Mouse (Mus musculus) forebrain, embryonic 11.5 days (tissue): ENCODE data around the gene Krtcap2. TPM values are rescaled to one million over a fixed set of nuclear protein-coding genes. Genes with fewer than 3 reads are reported as not detected.
A peak's percentile ranks its signal among the peaks of the same experiment; 100 is the strongest.

Source experiments
- ATAC-seq: fragments of 200-750 bp; cut with Nextera tagmentation; replicated peaks from 2 replicates; pipeline ENCODE4 v1.8.0; 2017; ENCODE audit warnings: moderate TSS enrichment; ENCODE audit not compliant: low FRiP score
- DNase-seq: peaks from one replicate; pipeline ENCODE4 v3.0.0-alpha.2; 2017; ENCODE audit warnings: low spot score
- H3K27ac ChIP-seq: fragments of 300-500 bp; sonication (generic); 2 replicates; pipeline ENCODE4 v1.5.1; 2014; ENCODE audit warnings: low read depth, low read length
- H3K27me3 ChIP-seq: fragments of 300-500 bp; sonication (generic); 2 replicates; pipeline ENCODE4 v1.6.1; 2014; ENCODE audit warnings: mild to moderate bottlenecking, low read length, mixed read lengths; ENCODE audit not compliant: control insufficient read depth, insufficient read depth
- H3K36me3 ChIP-seq: fragments of 300-500 bp; sonication (generic); 2 replicates; pipeline ENCODE4 v1.6.1; 2014; ENCODE audit warnings: mild to moderate bottlenecking, low read length, moderate library complexity, mixed read lengths; ENCODE audit not compliant: control insufficient read depth, insufficient read depth
- H3K4me1 ChIP-seq: fragments of 300-500 bp; sonication (generic); replicated peaks from 2 replicates; pipeline ENCODE4 v1.6.1; 2014; ENCODE audit warnings: low read length, mixed read lengths; ENCODE audit not compliant: control insufficient read depth, insufficient read depth
- H3K4me2 ChIP-seq: fragments of 300-500 bp; sonication (generic); 2 replicates; pipeline ENCODE4 v1.6.1; 2014; ENCODE audit warnings: low read depth, mild to moderate bottlenecking, low read length, moderate library complexity, mixed read lengths; ENCODE audit not compliant: severe bottlenecking
- H3K4me3 ChIP-seq: fragments of 300-500 bp; sonication (generic); 2 replicates; pipeline ENCODE4 v1.5.1; 2014; ENCODE audit warnings: low read depth, low read length
- H3K9ac ChIP-seq: fragments of 300-500 bp; sonication (generic); 2 replicates; pipeline ENCODE4 v1.6.1; 2014; ENCODE audit warnings: low read length
- H3K9me3 ChIP-seq: fragments of 300-500 bp; sonication (generic); 2 replicates; pipeline ENCODE4 v1.6.1; 2016; ENCODE audit warnings: low read length, mixed read lengths; ENCODE audit not compliant: control insufficient read depth
- WGBS: fragments of 180-500 bp; shearing (Covaris S2); extraction: QIAGEN DNeasy Blood & Tissue Kit; methylation state at CpG from one replicate; pipeline ENCODE4 v1.1.7; 2014; 5-methylcytosine and 5-hydroxymethylcytosine counted together
- polyA plus RNA-seq: library from polyadenylated mRNA; unstranded; fragments of >200 nt; fragmentation: Nextera tagmentation; extraction: Ambion mirVana; gene quantifications from 2 replicates; pipeline ENCODE4 v1.2.1, GENCODE M21; 2014

Krtcap2 gene
- polyA plus RNA-seq, 1 experiment from 2014 or later: 252 TPM

- no peaks in the 10 kb centered on the region for H3K9me3 ChIP-seq
- peak within 1 kb of the TSS; percentile 84 for H3K9ac ChIP-seq
- H3K4me2 ChIP-seq: peak within 1 kb of the TSS; percentile 79
- peaks cover 27% of the 10 kb centered on the region for H3K4me1 ChIP-seq
- peak; percentile 94 for DNase-seq
- WGBS: 1% methylated on average over 42 of the region's 42 CpGs
- no peaks in the 10 kb centered on the region for H3K27me3 ChIP-seq
- peak within 1 kb of the TSS; percentile 74 for H3K27ac ChIP-seq
- peak; percentile 63 for ATAC-seq
- H3K36me3 ChIP-seq: no peaks in the 10 kb centered on the region; the same call in 1 of the 2 replicates
- H3K4me3 ChIP-seq: peak within 1 kb of the TSS; percentile 78
Observed at GRCm38 (mm10) chr3:89246261-89247100, 715 bp downstream of the Krtcap2 start, which contains the start of gene Trim46. Gene Trim46, minus strand, starts transcription at chr3:89246309.

GRCm38 (mm10) chr3:89247466-89247865 lies 1.7 kb downstream of the Krtcap2 start:
- Histone ChIP-seq H3K27ac (no peak overlapping the region), H3K27me3 (no peaks in the 10 kb centered on the region; the same call in 1 of the 2 replicates), H3K9me3 (no peaks in the 10 kb centered on the region), H3K9ac (peak overlapping the region; percentile 84), H3K36me3 (no peaks in the 10 kb centered on the region; the same call in 1 of the 2 replicates), H3K4me2 (peak overlapping the region; percentile 79; the same call in 1 of the 2 replicates), H3K4me3 (peak overlapping the region; percentile 78), H3K4me1 (peaks cover 27% of the 10 kb centered on the region)
- WGBS: 86% methylated on average over 4 of the region's 4 CpGs
- ATAC-seq: no peak
- DNase-seq: no peak

- H3K4me1 ChIP-seq: peaks cover 12% of the 10 kb centered on the region
- H3K9ac ChIP-seq: no peak overlapping the region
- no peak overlapping the region for H3K4me3 ChIP-seq
- no peaks in the 10 kb centered on the region; the same call in 1 of the 2 replicates for H3K36me3 ChIP-seq
- DNase-seq (no peak), ATAC-seq (no peak)
- H3K27ac ChIP-seq: no peak overlapping the region
- no peak overlapping the region for H3K4me2 ChIP-seq
- no peaks in the 10 kb centered on the region for H3K9me3 ChIP-seq
- WGBS: 24% methylated on average over 7 of the region's 7 CpGs
- H3K27me3 ChIP-seq: no peaks in the 10 kb centered on the region; the same call in 1 of the 2 replicates
Observed at GRCm38 (mm10) chr3:89250435-89251040, 4.8 kb downstream of the Krtcap2 start.

- ATAC-seq (no peak), DNase-seq (no peak)
- Histone ChIP-seq H3K36me3 (no peaks in the 10 kb centered on the region; the same call in 1 of the 2 replicates), H3K27ac (no peak overlapping the region), H3K9ac (0 out of 2 replicates have a peak overlapping the region, but pooled peaks have one; percentile 9), H3K27me3 (no peaks in the 10 kb centered on the region; the same call in 1 of the 2 replicates), H3K4me3 (no peak overlapping the region), H3K9me3 (no peaks in the 10 kb centered on the region), H3K4me2 (no peak overlapping the region), H3K4me1 (peaks cover 7% of the 10 kb centered on the region)
- 11% methylated on average over 17 of the region's 17 CpGs for WGBS
Observed at GRCm38 (mm10) chr3:89251365-89251895, 5.7 kb downstream of the Krtcap2 start.

- Histone ChIP-seq H3K4me1 (peaks cover 3% of the 10 kb centered on the region; the same call in 1 of the 2 replicates), H3K4me2 (no peak overlapping the region), H3K27ac (no peak overlapping the region), H3K9me3 (no peaks in the 10 kb centered on the region), H3K9ac (no peak overlapping the region), H3K36me3 (no peaks in the 10 kb centered on the region), H3K27me3 (no peaks in the 10 kb centered on the region; the same call in 1 of the 2 replicates), H3K4me3 (no peak overlapping the region)
- DNase-seq (no peak), ATAC-seq (no peak)
- 90% methylated on average over 5 of the region's 5 CpGs for WGBS
Observed at GRCm38 (mm10) chr3:89254994-89255393, 9.2 kb downstream of the Krtcap2 start.

GRCm38 (mm10) chr3:89256177-89256576 lies 10.4 kb downstream of the Krtcap2 start:
- H3K27me3 ChIP-seq: no peaks in the 10 kb centered on the region; the same call in 1 of the 2 replicates
- peaks cover 2% of the 10 kb centered on the region; the same call in 1 of the 2 replicates for H3K4me1 ChIP-seq
- 80% methylated on average over 5 of the region's 5 CpGs for WGBS
- H3K4me2 ChIP-seq: no peak overlapping the region
- no peaks in the 10 kb centered on the region for H3K9me3 ChIP-seq
- DNase-seq: no peak
- H3K27ac ChIP-seq: no peak overlapping the region
- ATAC-seq: no peak
- no peak overlapping the region for H3K4me3 ChIP-seq
- H3K9ac ChIP-seq: no peak overlapping the region
- H3K36me3 ChIP-seq: no peaks in the 10 kb centered on the region

GRCm38 (mm10) chr3:89259076-89259475 lies 13.3 kb downstream of the Krtcap2 start, which contains the start of gene Dpm3:
Gene Dpm3, plus strand, starts transcription at chr3:89259358.
- H3K27ac ChIP-seq: no peak within 1 kb of the TSS
- H3K27me3 ChIP-seq: no peaks in the 10 kb centered on the region
- no peak within 1 kb of the TSS for H3K4me2 ChIP-seq
- no peak within 1 kb of the TSS for H3K4me3 ChIP-seq
- ATAC-seq (no peak), DNase-seq (no peak)
- no peak within 1 kb of the TSS for H3K9ac ChIP-seq
- H3K4me1 ChIP-seq: no peaks in the 10 kb centered on the region
- 65% methylated on average over 7 of the region's 7 CpGs for WGBS
- H3K36me3 ChIP-seq: no peaks in the 10 kb centered on the region
- no peaks in the 10 kb centered on the region for H3K9me3 ChIP-seq

GRCm38 (mm10) chr3:89260211-89260610 lies 14.4 kb downstream of the Krtcap2 start:
- WGBS: 78% methylated on average over 3 of the region's 3 CpGs
- no peak for ATAC-seq
- no peak overlapping the region for H3K9ac ChIP-seq

More at GRCm38 (mm10) chr3:89260211-89260610, 14.4 kb downstream of the Krtcap2 start:
- no peak for DNase-seq
- Histone ChIP-seq H3K9me3 (no peaks in the 10 kb centered on the region), H3K4me1 (no peaks in the 10 kb centered on the region), H3K27me3 (no peaks in the 10 kb centered on the region), H3K4me3 (no peak overlapping the region), H3K27ac (no peak overlapping the region), H3K36me3 (no peaks in the 10 kb centered on the region), H3K4me2 (no peak overlapping the region)
